Mouse (Mus musculus): ENCODE data around the gene Rbks. TPM values are rescaled to one million over a fixed set of nuclear protein-coding genes. Genes with fewer than 3 reads are reported as not detected.
A peak's percentile ranks its signal among the peaks of the same experiment; 100 is the strongest.

The Rbks gene
- polyA plus RNA-seq, 1 experiment, result 1.5 TPM

DNA sequence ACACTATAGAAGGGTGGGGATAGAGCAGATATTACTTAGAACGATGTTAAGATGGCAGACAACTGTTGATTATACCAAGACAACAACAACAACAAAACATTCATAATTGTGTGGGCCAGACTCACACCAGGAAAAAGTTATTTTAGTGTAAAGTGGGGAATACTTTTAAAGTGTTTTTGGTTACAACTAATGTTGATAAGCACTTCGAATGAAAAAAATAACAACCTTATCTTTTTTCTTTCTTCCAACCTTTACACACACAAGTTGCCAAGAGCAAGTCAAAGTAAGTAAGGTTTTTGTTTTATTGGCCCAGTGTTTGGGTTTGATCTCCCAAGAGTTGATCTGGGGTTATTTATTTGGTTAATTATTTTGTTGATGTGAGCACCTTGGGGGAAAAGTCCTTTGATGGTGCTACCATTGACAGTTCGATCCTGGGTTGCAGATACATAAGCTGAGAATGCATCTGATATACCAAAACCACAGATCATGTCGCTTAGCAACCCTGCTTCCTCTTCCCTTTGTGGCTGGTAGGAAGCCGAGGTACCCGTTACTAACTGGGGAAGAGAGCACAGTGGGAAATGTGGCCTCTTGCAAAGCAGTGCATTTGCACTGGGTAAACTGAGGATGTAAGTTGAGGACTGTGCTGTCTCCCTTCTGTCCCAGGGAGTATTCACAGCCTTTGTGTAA, 82.9 kb downstream of the Rbks start:
- TF ChIP-seq POLR2A (IDR thresholded peaks at IDR 0.05; ENCODE audit: borderline replicate concordance, extremely low read depth, insufficient read depth, insufficient read length, poor library complexity, severe bottlenecking) (no peak), CTCF (IDR thresholded peaks at IDR 0.05; ENCODE audit: borderline replicate concordance, extremely low read depth, insufficient read depth, insufficient read length) (no peak)
- DNase-seq (ENCODE audit: low read depth), result no peak

DNA sequence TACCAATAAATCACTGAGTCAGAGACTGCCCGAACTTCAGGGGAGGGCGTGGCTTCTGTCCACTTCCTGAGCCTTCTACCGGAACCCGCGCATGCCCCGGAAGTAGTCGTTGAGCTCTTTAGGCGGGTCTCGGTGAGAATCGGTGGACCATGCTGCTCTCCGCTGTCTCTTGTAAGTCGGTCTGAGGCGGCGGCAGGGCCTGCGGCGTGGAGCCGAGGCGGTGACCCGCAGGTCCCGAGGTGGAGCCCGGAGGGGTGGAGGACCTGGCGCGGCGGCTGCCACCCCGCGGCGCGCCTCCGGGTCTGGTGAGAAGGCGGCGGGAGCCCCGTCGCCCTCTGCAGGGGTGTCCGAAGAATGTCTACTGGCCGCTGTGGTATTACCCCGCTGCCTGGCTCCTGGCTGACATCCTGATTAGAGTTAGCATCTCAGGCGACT, 83.6 kb downstream of the Rbks start:
- TF ChIP-seq POLR2A (IDR thresholded peaks at IDR 0.05; ENCODE audit: borderline replicate concordance, extremely low read depth, insufficient read depth, insufficient read length, poor library complexity, severe bottlenecking) (no peak), CTCF (IDR thresholded peaks at IDR 0.05; ENCODE audit: borderline replicate concordance, extremely low read depth, insufficient read depth, insufficient read length) (peak; percentile 35; the same call in 1 of the 2 replicates)
- peak; percentile 94 for DNase-seq (ENCODE audit: low read depth)

DNA sequence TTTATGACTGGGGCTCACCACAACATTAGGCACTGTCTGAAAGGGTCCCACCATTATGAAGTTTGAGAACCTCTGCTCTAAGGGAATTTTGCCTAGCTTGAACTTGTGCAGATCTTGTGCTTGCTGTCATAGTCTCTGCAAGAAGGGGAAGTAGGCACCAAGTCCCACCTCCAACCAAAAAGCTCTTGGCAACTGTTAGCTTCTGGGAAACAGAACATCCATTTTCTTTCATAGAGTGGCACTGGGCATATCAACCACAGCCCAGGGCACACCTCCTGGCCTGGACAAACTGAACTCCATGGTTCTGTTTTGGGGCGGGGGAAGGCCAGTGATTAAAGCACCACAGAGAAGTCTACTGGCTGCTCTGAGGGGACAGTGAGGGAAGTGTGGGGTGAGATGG, 86.2 kb downstream of the Rbks start:
- no peak for DNase-seq (ENCODE audit: low read depth)
- TF ChIP-seq POLR2A (IDR thresholded peaks at IDR 0.05; ENCODE audit: borderline replicate concordance, extremely low read depth, insufficient read depth, insufficient read length, poor library complexity, severe bottlenecking) (no peak), CTCF (IDR thresholded peaks at IDR 0.05; ENCODE audit: borderline replicate concordance, extremely low read depth, insufficient read depth, insufficient read length) (no peak)

DNA sequence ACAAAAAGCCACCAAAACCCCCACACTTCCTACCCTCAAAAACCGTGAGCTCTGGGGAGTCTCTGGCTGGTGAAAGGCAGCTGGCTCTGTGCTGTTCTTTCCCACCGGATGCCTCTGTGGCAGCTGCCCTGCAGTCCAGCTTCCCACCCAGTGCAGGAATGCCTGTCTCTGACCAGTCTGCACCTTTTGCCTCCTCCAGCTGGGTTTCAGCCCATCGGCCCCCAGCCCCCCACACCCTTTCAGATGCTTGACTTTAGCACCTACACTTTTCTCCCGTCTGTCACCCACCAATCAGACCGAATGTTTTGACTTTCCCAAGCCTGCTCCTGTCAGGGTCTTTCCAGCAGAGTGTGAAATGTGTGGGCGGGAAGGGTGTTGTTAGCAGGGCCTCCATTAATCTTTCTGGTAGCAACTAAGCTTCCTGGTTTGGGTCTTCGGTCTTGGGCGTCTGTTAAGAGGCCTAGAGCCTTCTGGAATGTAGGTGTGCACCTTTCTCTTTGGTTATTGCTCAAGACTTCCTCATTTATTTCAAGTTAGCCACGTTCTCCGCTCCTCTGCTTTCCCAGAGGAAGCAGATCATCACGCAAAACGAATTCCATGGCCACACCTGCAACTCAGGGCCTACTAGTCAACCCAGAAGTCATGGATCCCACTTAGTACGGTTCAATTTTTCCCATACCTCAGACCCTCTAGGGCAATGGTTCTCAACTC, 86.9 kb downstream of the Rbks start:
- DNase-seq (ENCODE audit: low read depth), result no peak
- no peak for TF ChIP-seq CTCF (IDR thresholded peaks at IDR 0.05; ENCODE audit: borderline replicate concordance, extremely low read depth, insufficient read depth, insufficient read length)
- TF ChIP-seq POLR2A (IDR thresholded peaks at IDR 0.05; ENCODE audit: borderline replicate concordance, extremely low read depth, insufficient read depth, insufficient read length, poor library complexity, severe bottlenecking), result no peak

DNA sequence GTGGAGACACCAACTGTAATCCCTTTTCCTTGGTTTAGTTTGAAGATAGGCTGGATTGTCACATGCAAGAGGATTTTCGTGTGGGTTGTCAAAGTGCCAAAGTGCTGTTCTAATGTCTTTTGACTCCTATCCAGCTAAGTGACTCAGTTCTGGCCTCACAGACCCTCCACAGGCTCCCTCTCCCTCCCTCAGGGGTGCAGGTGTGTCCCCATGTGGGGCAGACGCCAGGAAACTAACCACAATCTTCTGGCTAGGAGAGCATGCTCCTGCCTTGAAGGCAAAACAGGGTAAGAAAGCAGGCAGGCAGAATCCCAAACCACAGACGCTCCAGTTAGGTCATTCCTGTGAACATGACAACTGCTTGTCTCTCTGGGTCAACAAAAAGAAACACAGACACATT, 91.3 kb downstream of the Rbks start:
- TF ChIP-seq POLR2A (IDR thresholded peaks at IDR 0.05; ENCODE audit: borderline replicate concordance, extremely low read depth, insufficient read depth, insufficient read length, poor library complexity, severe bottlenecking) (no peak), CTCF (IDR thresholded peaks at IDR 0.05; ENCODE audit: borderline replicate concordance, extremely low read depth, insufficient read depth, insufficient read length) (no peak)
- DNase-seq (ENCODE audit: low read depth), result no peak

DNA sequence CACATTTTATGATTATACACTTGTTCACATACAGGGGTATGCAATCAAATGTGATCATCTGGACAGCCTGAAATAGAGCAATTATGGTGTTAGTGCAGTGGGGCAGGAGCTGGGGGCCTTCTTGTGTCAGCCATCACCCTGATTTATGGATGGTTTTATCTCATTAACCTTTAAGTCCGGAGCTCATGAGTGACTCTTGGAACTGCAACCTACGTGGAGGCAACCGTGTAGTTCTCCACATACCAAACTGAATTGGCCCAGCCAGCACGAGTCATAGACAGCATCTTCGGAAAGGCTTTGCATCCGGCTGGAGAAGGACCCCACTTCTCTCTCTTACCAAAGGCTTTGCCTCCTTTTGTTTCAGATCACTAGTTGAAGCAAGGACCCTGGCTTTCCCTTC, 93.7 kb downstream of the Rbks start:
- no peak for DNase-seq (ENCODE audit: low read depth)
- TF ChIP-seq CTCF (IDR thresholded peaks at IDR 0.05; ENCODE audit: borderline replicate concordance, extremely low read depth, insufficient read depth, insufficient read length) (no peak), POLR2A (IDR thresholded peaks at IDR 0.05; ENCODE audit: borderline replicate concordance, extremely low read depth, insufficient read depth, insufficient read length, poor library complexity, severe bottlenecking) (no peak)

DNA sequence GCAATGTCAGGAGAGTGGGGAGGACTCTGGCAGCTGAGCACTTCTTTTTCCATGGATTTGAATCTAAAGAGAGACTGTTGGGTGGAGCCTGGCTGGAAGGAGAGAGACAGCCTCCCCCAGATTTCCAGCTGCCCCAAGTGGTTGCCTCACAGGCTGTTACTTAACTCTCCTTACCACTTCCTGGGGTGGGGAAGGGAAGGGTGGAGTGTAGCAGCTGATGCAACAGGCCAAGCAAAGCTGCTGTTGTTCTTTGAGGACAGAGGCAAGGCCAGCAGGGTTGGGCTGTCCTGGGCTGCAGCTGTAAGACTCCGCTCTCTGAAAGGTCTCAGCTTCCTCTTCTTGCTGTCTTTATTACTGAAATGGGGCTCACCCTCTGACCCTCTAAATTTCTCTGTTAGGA, 95.0 kb downstream of the Rbks start:
- TF ChIP-seq CTCF (IDR thresholded peaks at IDR 0.05; ENCODE audit: borderline replicate concordance, extremely low read depth, insufficient read depth, insufficient read length) (no peak), POLR2A (IDR thresholded peaks at IDR 0.05; ENCODE audit: borderline replicate concordance, extremely low read depth, insufficient read depth, insufficient read length, poor library complexity, severe bottlenecking) (no peak)
- no peak for DNase-seq (ENCODE audit: low read depth)

DNA sequence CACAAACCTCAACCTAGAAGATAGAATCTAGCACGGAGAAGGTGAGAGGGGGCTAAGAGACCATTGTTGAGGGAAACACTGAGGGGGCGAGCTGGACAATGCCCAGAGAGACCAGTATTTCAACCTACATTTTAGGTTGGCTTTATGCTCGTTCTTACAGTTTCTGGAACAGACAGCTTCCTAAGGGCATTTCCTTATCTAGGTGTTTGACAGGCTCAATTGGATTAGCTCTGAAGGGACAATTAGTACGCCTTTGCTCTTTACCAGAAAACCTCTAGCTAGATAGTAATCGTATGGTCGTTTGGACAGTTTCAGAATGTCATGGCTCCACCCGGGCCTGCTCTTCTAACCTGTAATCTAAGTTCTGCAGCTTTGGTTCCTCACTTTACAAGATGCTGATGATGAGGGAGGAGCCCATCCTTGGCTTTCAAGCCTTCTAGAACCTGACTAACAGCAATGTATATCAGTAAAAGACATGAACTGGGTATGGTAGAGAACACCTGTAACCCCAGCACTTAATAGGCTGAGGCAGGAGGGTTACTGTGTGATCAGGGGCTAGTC, 96.2 kb downstream of the Rbks start:
- no peak for DNase-seq (ENCODE audit: low read depth)
- TF ChIP-seq POLR2A (IDR thresholded peaks at IDR 0.05; ENCODE audit: borderline replicate concordance, extremely low read depth, insufficient read depth, insufficient read length, poor library complexity, severe bottlenecking) (no peak), CTCF (IDR thresholded peaks at IDR 0.05; ENCODE audit: borderline replicate concordance, extremely low read depth, insufficient read depth, insufficient read length) (no peak)

DNA sequence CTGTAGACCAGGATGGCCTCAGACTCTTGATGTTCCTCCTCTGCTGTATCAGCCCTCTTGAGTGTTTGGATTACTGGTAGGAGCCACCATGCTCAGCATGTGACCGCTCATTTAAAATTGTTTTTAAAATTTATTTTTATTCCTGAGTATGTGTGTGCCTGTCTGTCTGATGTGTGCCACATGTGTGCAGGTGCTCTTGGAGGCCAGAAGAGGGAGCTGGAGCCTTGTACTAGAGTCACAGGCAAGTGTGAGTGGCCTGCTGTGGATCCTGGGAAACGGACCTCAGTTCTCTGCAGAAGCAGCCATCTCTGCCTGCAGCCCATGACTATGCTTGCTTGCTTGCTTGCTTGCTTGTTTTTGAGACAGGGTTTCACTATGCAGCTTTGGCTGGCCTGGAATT, 98.3 kb downstream of the Rbks start:
- DNase-seq (ENCODE audit: low read depth), result peak; percentile 7
- no peak for TF ChIP-seq POLR2A (IDR thresholded peaks at IDR 0.05; ENCODE audit: borderline replicate concordance, extremely low read depth, insufficient read depth, insufficient read length, poor library complexity, severe bottlenecking)
- peak; percentile 13; the same call in 1 of the 2 replicates for TF ChIP-seq CTCF (IDR thresholded peaks at IDR 0.05; ENCODE audit: borderline replicate concordance, extremely low read depth, insufficient read depth, insufficient read length)

DNA sequence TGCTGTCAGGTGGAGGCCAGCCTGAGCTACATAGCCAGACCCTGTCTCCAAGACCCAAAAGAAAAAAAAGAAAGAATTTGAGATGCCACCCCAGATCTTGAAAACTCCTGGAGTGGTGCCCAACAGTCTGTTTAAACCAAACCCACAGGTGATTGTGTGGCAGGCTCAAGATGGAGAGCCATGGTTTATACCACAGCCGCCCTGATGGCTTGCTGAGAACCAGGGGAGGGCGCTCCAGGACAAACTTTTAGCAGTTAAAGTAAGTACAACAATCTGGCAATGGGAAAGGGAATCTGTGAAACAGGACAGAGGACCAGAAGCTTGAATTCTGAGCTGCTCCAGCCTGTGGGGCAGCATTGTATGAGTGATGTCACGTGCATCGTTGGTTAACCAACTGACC, 98.8 kb downstream of the Rbks start:
- peak; percentile 26; the same call in 1 of the 2 replicates for TF ChIP-seq CTCF (IDR thresholded peaks at IDR 0.05; ENCODE audit: borderline replicate concordance, extremely low read depth, insufficient read depth, insufficient read length)
- no peak for TF ChIP-seq POLR2A (IDR thresholded peaks at IDR 0.05; ENCODE audit: borderline replicate concordance, extremely low read depth, insufficient read depth, insufficient read length, poor library complexity, severe bottlenecking)
- peak; percentile 56 for DNase-seq (ENCODE audit: low read depth)

DNA sequence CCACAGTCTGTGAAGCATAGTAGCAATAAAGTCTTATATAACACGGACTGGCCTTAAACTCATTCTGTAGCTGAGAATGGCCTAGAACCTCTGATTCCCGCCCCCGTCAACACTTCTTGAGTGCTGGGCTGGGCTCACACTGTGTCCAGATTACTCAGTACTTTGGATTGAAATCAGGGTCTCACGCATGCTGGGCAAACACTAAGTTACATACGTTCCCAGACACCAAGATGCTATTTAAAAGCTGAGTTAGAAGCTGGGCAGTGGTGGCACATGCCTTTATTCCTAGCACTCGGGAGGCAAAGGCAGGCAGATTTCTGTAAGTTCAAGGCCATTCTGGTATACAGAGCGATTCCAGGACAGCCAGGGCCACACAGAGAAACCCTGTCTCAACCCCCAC, 99.3 kb downstream of the Rbks start:
- TF ChIP-seq CTCF (IDR thresholded peaks at IDR 0.05; ENCODE audit: borderline replicate concordance, extremely low read depth, insufficient read depth, insufficient read length), result no peak
- no peak for TF ChIP-seq POLR2A (IDR thresholded peaks at IDR 0.05; ENCODE audit: borderline replicate concordance, extremely low read depth, insufficient read depth, insufficient read length, poor library complexity, severe bottlenecking)
- DNase-seq (ENCODE audit: low read depth), result no peak
